Mouse (Mus musculus): Measurements from ENCODE around the gene Usp22. TPM values are rescaled to one million over a fixed set of nuclear protein-coding genes. Genes with fewer than 3 reads are reported as not detected.

The Usp22 gene
- polyA plus RNA-seq, 1 experiment from 2014 or later, result 51.3 TPM

GRCm38 (mm10) chr11:61108911-61109361, 65.9 kb downstream of the Usp22 start:
- no peak for DNase-seq (ENCODE audit: low spot score)

DNA sequence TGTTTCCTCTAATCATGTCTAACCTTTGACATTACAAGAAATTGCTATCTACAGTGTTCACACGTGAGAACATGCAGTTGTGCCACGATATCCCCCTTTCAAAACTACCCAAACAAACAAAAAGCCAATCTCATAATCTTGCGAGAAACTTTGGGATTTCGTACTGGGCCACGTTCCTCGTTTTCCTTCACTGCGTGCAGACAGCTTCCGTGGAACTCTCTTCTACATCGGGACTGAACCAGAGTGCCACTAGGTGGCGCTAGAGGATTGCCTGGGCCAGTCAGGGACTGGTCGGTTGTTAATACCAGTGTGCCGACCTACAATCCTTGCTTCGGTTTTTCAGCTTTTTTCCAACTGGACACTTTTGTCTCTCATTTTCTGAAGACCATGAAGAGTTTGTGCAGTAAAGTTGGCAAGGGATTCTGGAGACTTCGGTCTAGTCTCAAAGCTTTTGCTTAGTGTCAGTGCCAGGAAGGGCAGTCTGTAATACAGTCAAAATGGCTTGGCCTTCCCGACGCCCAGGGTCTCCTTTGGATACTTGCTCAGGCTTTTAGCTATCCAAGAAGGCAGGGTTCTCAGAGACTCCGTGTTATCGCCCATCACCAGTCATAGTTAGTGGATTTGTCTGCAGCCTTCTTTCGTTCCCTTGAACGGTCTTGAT, 70.5 kb downstream of the Usp22 start:
- peak; percentile 85 for DNase-seq (ENCODE audit: low spot score)

DNA sequence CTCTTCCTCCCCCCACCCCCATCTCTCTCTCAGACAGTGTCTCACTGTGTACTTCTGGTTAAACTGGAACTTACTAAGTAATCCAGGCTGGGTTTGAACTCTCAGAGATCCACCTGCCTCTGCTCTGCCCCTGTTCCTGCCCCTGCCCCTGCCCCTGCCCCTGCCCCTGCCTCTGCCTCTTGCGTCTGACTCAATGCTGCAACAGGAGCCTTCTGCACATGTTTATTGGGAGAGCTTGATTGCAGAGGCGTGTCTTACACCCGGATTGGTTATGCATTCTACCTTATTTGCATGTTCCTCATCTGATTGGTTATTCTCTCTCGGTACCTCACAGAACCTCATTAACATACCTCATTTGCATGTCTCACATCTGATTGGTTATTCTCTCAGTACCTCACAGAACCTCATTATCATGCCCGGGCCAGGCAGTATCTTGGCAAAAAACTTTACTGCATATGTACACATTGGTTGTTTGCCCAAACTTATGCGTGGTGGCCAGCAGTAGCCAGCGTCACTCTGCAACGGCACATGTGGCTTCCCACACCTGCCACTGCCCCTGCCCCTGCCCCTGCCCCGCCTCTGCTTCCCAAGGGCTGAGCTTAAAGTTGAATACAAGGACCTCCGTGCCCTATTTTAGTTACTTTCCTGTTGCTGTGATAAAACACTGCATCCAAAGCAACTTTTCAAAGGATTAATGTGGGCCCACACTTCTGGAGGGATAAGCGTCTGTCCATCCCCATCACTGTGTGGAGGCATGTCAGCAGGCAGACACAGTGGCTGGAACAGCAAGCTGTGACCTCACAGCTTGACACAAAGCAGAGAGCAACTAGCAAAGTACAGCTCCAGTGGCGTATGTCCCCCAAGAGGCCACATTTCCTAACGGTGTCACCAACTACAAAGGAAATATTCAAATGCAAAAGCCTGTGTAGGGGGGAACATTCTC, 72.2 kb downstream of the Usp22 start:
- no peak for DNase-seq (ENCODE audit: low spot score)

Other genes starting within 250 kb of the Usp22 start
- gene Map2k3, start 243.0 kb downstream of the Usp22 start, polyA plus RNA-seq (2015; fragmentation: Nextera tagmentation; extraction: Ambion mirVana), result 70.5 and 73.5 TPM in 2 replicates
- 0.05 and 0.10 TPM in 2 replicates for gene Kcnj12, start 152.5 kb downstream of the Usp22 start, polyA plus RNA-seq (2015; fragmentation: Nextera tagmentation; extraction: Ambion mirVana)
- gene Tnfrsf13b, start 48.3 kb downstream of the Usp22 start, polyA plus RNA-seq (2015; fragmentation: Nextera tagmentation; extraction: Ambion mirVana), result 51.8 and 56.0 TPM in 2 replicates
- gene Aldh3a1, start 32.5 kb upstream of the Usp22 start, polyA plus RNA-seq (2015; fragmentation: Nextera tagmentation; extraction: Ambion mirVana), result 1.6 and 2.2 TPM in 2 replicates
- 43.3 and 47.0 TPM in 2 replicates for gene Aldh3a2, start 92.4 kb upstream of the Usp22 start, polyA plus RNA-seq (2015; fragmentation: Nextera tagmentation; extraction: Ambion mirVana)
- 0.67 and 0.82 TPM in 2 replicates for gene Slc47a2, start 167.8 kb upstream of the Usp22 start, polyA plus RNA-seq (2015; fragmentation: Nextera tagmentation; extraction: Ambion mirVana)
- gene Slc47a1, start 203.3 kb upstream of the Usp22 start, polyA plus RNA-seq (2015; fragmentation: Nextera tagmentation; extraction: Ambion mirVana), result 1.3 and 1.7 TPM in 2 replicates